Mouse (Mus musculus): Measurements from ENCODE around the gene Coq8a. TPM values are rescaled to one million over a fixed set of nuclear protein-coding genes. Genes with fewer than 3 reads are reported as not detected.

Gene Coq8a
- total RNA-seq, 4 experiments from 2014 or later = 59.6 to 79.0 (median 61.8) TPM

DNA sequence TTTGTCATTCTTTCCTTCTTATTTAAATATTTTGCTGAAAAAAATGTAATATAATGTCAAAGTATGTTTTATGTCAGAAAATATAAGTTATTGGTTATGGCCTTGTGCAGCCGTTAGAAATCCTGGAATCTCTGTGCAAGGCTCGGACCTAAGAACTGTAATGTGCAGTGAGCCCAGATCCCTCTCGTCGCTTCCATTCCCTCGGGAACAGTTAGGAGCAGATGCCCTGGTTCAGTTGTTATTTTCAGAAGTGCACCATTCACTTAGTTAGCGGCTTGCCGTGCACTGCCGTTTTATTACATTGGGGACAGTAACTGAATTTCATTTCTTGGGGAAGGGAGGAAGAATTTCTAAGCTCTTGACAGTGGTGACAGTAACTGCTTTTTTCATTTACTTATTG, 81.2 kb downstream of the Coq8a start:
- no peak for DNase-seq (ENCODE audit: low spot score in 2 of 2)

DNA sequence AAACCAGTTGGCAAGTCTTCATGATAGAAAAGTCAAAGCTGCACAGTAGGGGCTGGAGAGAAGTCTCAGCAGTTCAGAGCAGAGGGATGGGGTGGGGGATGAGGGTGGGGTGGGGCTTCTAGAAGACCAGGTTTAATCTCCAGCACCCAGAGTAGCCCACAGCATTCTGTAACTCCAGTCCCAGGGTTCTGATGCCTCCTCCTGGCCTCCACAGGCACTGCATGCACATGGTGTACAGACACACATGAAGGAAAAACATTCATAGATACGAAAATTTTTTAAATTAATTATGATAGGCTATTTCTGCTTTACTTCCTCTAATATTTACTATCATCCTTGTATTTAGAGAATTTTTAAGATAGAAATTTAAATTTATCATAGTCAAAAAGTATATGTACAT, 82.9 kb downstream of the Coq8a start:
- no peak for DNase-seq (ENCODE audit: low spot score in 2 of 2)

Other genes starting within 250 kb of the Coq8a start
- gene Cdc42bpa, start 239.1 kb downstream of the Coq8a start, total RNA-seq (2022) = 100 to 1,000 TPM; 222 to 265 (median 238) TPM
- 10 to 100 TPM; 19.5 to 21.7 (median 20.9) TPM for gene Psen2, start 63.8 kb upstream of the Coq8a start, total RNA-seq (2022)
- gene Itpkb, start 130.9 kb upstream of the Coq8a start, total RNA-seq (2022) = 10 to 100 TPM; 19.7 to 26.2 (median 21.4) TPM

All from left cerebral cortex, adult 8-10 months (tissue).